Mouse (Mus musculus) CH12F3 (cell line): ENCODE measurements around the gene Mospd3.
"Not testable (repeated sequence)": the region's sequence is repeated elsewhere in the genome, so short reads cannot be mapped to it uniquely, and the experiment has no call there.

ENCODE experiments used
- in situ Hi-C: fragments of 300-500 bp; cut with MboI; formaldehyde crosslinking; loops from 2 replicates; pipeline ENCODE4 v1.14.3; 2020; ENCODE audit warnings: low sequenced_read_pairs

Gene Mospd3

GRCm38 (mm10) chr5:137623937-137624530 is 23.2 kb upstream of the Mospd3 start:
- in situ Hi-C loops = no loop called here

GRCm38 (mm10) chr5:137615347-137615746 is 14.5 kb upstream of the Mospd3 start:
- in situ Hi-C loops = no loop called here

- in situ Hi-C loops = not testable (repeated sequence)
Observed at GRCm38 (mm10) chr5:137614921-137615320, 14.1 kb upstream of the Mospd3 start.

GRCm38 (mm10) chr5:137613550-137613949 is 12.7 kb upstream of the Mospd3 start, which contains the start of gene Pcolce:
Gene Pcolce (minus strand): TSS chr5:137613784.
- in situ Hi-C loops = no loop called here

- in situ Hi-C loops = no loop called here
Observed at GRCm38 (mm10) chr5:137613076-137613475, 12.2 kb upstream of the Mospd3 start.

GRCm38 (mm10) chr5:137611245-137611602 is 10.4 kb upstream of the Mospd3 start:
- in situ Hi-C loops = no loop called here

GRCm38 (mm10) chr5:137610548-137611244 is 9.8 kb upstream of the Mospd3 start:
- in situ Hi-C loops = no loop called here

GRCm38 (mm10) chr5:137610056-137610455 is 9.2 kb upstream of the Mospd3 start:
- in situ Hi-C loops = no loop called here

- in situ Hi-C loops = no loop called here
Observed at GRCm38 (mm10) chr5:137609292-137609691, 8.4 kb upstream of the Mospd3 start.

- in situ Hi-C loops = no loop called here
Observed at GRCm38 (mm10) chr5:137608654-137609190, 7.9 kb upstream of the Mospd3 start.

GRCm38 (mm10) chr5:137607860-137608653 is 7.2 kb upstream of the Mospd3 start:
- in situ Hi-C loops = no loop called here

GRCm38 (mm10) chr5:137601365-137601729 is 489 bp upstream of the Mospd3 start:
- in situ Hi-C loops = no loop called here

- in situ Hi-C loops = no loop called here
Observed at GRCm38 (mm10) chr5:137600281-137600618, 608 bp downstream of the Mospd3 start.

GRCm38 (mm10) chr5:137599600-137599999 is 1.3 kb downstream of the Mospd3 start:
- in situ Hi-C loops = no loop called here

GRCm38 (mm10) chr5:137598100-137598826 is 2.6 kb downstream of the Mospd3 start:
- in situ Hi-C loops = no loop called here

- in situ Hi-C loops = no loop called here
Observed at GRCm38 (mm10) chr5:137597625-137598024, 3.2 kb downstream of the Mospd3 start.

GRCm38 (mm10) chr5:137596601-137597261 is 4.1 kb downstream of the Mospd3 start:
- in situ Hi-C loops = no loop called here

- in situ Hi-C loops = no loop called here
Observed at GRCm38 (mm10) chr5:137595921-137596320, 4.9 kb downstream of the Mospd3 start.

GRCm38 (mm10) chr5:137590507-137590906 is 10.4 kb downstream of the Mospd3 start:
- in situ Hi-C loops = no loop called here

- in situ Hi-C loops = no loop called here
Observed at GRCm38 (mm10) chr5:137584976-137585375, 15.9 kb downstream of the Mospd3 start.
